Mouse (Mus musculus): ENCODE data around the gene Tnfaip8l1.

DNA sequence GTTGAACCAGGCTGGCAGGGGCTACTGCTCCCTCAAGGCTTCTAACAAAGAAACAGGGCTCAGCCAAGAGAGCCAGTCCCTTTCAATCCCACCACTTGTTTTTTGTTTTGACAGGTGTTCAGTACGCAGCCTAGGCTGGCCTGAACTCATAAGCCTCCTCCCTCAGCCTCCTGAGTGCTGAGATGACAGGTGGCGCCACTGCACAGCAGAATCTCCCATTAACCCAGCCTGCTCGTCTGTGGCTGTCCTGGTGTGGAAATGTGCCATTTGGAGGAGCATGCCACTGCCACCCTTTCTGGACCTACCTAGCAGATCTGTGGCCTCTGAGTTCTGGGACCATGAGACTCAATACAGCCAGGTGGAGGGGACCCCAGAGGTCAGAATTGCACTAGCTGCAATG, 41.5 kb downstream of the Tnfaip8l1 start:
- no peak for TF ChIP-seq CTCF (IDR thresholded peaks at IDR 0.05; ENCODE audit: control insufficient read depth, insufficient read depth, low read length)
- no peak for TF ChIP-seq POLR2A (IDR thresholded peaks at IDR 0.05; ENCODE audit: borderline replicate concordance, control insufficient read depth, low read depth, low read length)
